Mouse (Mus musculus) ES-E14 (cell line): ENCODE data around the gene Gstt3. TPM values are rescaled to one million over a fixed set of nuclear protein-coding genes. Genes with fewer than 3 reads are reported as not detected.

Experiments used
- DNase-seq: peaks from one replicate; pipeline ENCODE4 v3.0.0-alpha.2; 2013; ENCODE audit warnings: low read depth, low spot score
- H3K27ac ChIP-seq: 2 replicates; pipeline ENCODE4 v1.5.1; 2012; ENCODE audit warnings: low read depth, mild to moderate bottlenecking, low read length, moderate library complexity, mixed read lengths; ENCODE audit not compliant: poor library complexity, insufficient read depth, severe bottlenecking
- H3K36me3 ChIP-seq: 2 replicates; pipeline ENCODE4 v1.6.1; 2012; ENCODE audit warnings: mild to moderate bottlenecking, low read length, moderate library complexity, mixed read lengths; ENCODE audit not compliant: control insufficient read depth, poor library complexity, insufficient read depth, severe bottlenecking
- H3K4me1 ChIP-seq, 2 experiments: fragments of 150-350 bp in 1 of 2; sonication (generic) in 1 of 2; 2 replicates each; pipeline ENCODE4 v1.6.1; 2012; ENCODE audit warnings: low read length in 2 of 2, mild to moderate bottlenecking in 1 of 2, mixed read lengths in 1 of 2; ENCODE audit not compliant: control insufficient read depth in 2 of 2, insufficient read depth in 2 of 2, poor library complexity in 1 of 2
- H3K4me3 ChIP-seq, 2 experiments: fragments of 150-350 bp in 1 of 2; sonication (generic) in 1 of 2; 2 replicates each; pipeline ENCODE4 v1.5.1; 2012; ENCODE audit warnings: low read length in 2 of 2, low read depth in 1 of 2, mild to moderate bottlenecking in 1 of 2, mixed read lengths in 1 of 2; ENCODE audit not compliant: insufficient read depth in 1 of 2, poor library complexity in 1 of 2, severe bottlenecking in 1 of 2
- H3K9ac ChIP-seq: 2 replicates; pipeline ENCODE4 v1.6.1; 2012; ENCODE audit warnings: low read depth, mild to moderate bottlenecking, low read length, mixed read lengths; ENCODE audit not compliant: poor library complexity, insufficient read depth, severe bottlenecking
- H3K9me3 ChIP-seq: fragments of 150-350 bp; sonication (generic); 2 replicates; pipeline ENCODE4 v1.6.1; 2012; ENCODE audit warnings: low read depth, mild to moderate bottlenecking, low read length; ENCODE audit not compliant: control insufficient read depth, insufficient read depth
- CHD2 ChIP-seq: IDR thresholded peaks from 2 replicates; pipeline ENCODE4 v1.6.1; 2014; ENCODE audit warnings: mild to moderate bottlenecking, low read depth, low read length, inconsistent platforms
- HCFC1 ChIP-seq: IDR thresholded peaks from 2 replicates; pipeline ENCODE4 v1.6.1; 2012; ENCODE audit warnings: low read length, inconsistent platforms, borderline replicate concordance; ENCODE audit not compliant: insufficient read depth
- MAFK ChIP-seq: IDR thresholded peaks from 2 replicates; pipeline ENCODE4 v1.6.1; 2014; ENCODE audit warnings: mild to moderate bottlenecking, low read depth, low read length, inconsistent platforms; ENCODE audit not compliant: insufficient read depth
- ZC3H11A ChIP-seq: IDR thresholded peaks from 2 replicates; pipeline ENCODE4 v1.6.1; 2012; ENCODE audit warnings: low read depth, mild to moderate bottlenecking, inconsistent platforms, low read length, borderline replicate concordance
- ZNF384 ChIP-seq: IDR thresholded peaks from 2 replicates; pipeline ENCODE4 v1.6.1; 2012; ENCODE audit warnings: low read depth, low read length, inconsistent platforms
- in situ Hi-C, 2 experiments: fragments of 600-800 bp; cut with MboI; formaldehyde crosslinking; loops; one replicate each; pipeline ENCODE4 v1.15.1; 2025; ENCODE audit warnings: low sequenced_read_pairs in 2 of 2, inconsistent platforms in 1 of 2; ENCODE audit not compliant: unreplicated experiment in 2 of 2
- total RNA-seq: library from RNA; depleted of rRNA; stranded (reverse); fragments of 300-350 nt; gene quantifications from 2 replicates; pipeline ENCODE4 v1.2.3, GENCODE M21; 2012

Gene Gstt3
- total RNA-seq, 1 experiment: 3.4 TPM

GRCm38 (mm10) chr10:75777885-75778284 lies 3.3 kb downstream of the Gstt3 start:
- H3K9ac ChIP-seq: no peak overlapping the region
- H3K9me3 ChIP-seq: no peaks in the 10 kb centered on the region
- peaks cover 7 to 8% of the 10 kb centered on the region in 2 experiments; a peak in 3 of 4 replicates for H3K4me1 ChIP-seq
- H3K27ac ChIP-seq: no peak overlapping the region
- no peak for DNase-seq
- TF ChIP-seq MAFK: no peak
- TF ChIP-seq HCFC1: no peak
- no peak for TF ChIP-seq ZNF384
- TF ChIP-seq CHD2: no peak
- no peak for TF ChIP-seq ZC3H11A
- H3K4me3 ChIP-seq: no peak overlapping the region
- no peaks in the 10 kb centered on the region for H3K36me3 ChIP-seq
- in situ Hi-C loops: no loop called here

GRCm38 (mm10) chr10:75776562-75776961 lies 4.7 kb downstream of the Gstt3 start:
- H3K9me3 ChIP-seq: no peaks in the 10 kb centered on the region
- no peak overlapping the region for H3K9ac ChIP-seq
- no peaks in the 10 kb centered on the region for H3K36me3 ChIP-seq
- in situ Hi-C loops: no loop called here
- H3K4me1 ChIP-seq: peaks cover 7 to 8% of the 10 kb centered on the region in 2 experiments; a peak in 3 of 4 replicates
- no peak overlapping the region for H3K4me3 ChIP-seq
- TF ChIP-seq MAFK (no peak), ZC3H11A (no peak), CHD2 (no peak), ZNF384 (no peak), HCFC1 (no peak)
- no peak overlapping the region for H3K27ac ChIP-seq
- no peak for DNase-seq

- H3K36me3 ChIP-seq: peaks cover 2% of the 10 kb centered on the region; the same call in 1 of the 2 replicates
- H3K9me3 ChIP-seq: no peaks in the 10 kb centered on the region
- DNase-seq: no peak
- H3K4me3 ChIP-seq: no peak overlapping the region
- TF ChIP-seq HCFC1: no peak
- no peak for TF ChIP-seq ZC3H11A
- TF ChIP-seq MAFK: no peak
- TF ChIP-seq ZNF384: no peak
- TF ChIP-seq CHD2: no peak
- in situ Hi-C loops: no loop called here
- peaks cover 3 to 6% of the 10 kb centered on the region in 2 experiments; a peak in 3 of 4 replicates for H3K4me1 ChIP-seq
- no peak overlapping the region for H3K27ac ChIP-seq
- no peak overlapping the region for H3K9ac ChIP-seq
Observed at GRCm38 (mm10) chr10:75774587-75774986, 6.6 kb downstream of the Gstt3 start.

GRCm38 (mm10) chr10:75774102-75774501 lies 7.1 kb downstream of the Gstt3 start:
- Histone ChIP-seq H3K36me3 (peaks cover 2% of the 10 kb centered on the region; the same call in 1 of the 2 replicates), H3K27ac (no peak overlapping the region), H3K4me1 (peaks cover 0 to 1% of the 10 kb centered on the region in 2 experiments; a peak in 1 of 4 replicates), H3K4me3 (no peak overlapping the region), H3K9ac (no peak overlapping the region), H3K9me3 (no peaks in the 10 kb centered on the region)
- in situ Hi-C loops: no loop called here
- no peak for DNase-seq
- TF ChIP-seq HCFC1: no peak
- TF ChIP-seq ZC3H11A: no peak
- no peak for TF ChIP-seq CHD2
